Mouse (Mus musculus) limb, embryonic 15.5 days (tissue): Measurements from ENCODE around the gene Filip1l. TPM values are rescaled to one million over a fixed set of nuclear protein-coding genes. Genes with fewer than 3 reads are reported as not detected.

ENCODE experiments used
- ATAC-seq: fragments of 200-750 bp; cut with Nextera tagmentation; 2 replicates; pipeline ENCODE4 v1.8.0; 2017; ENCODE audit warnings: low read depth, moderate TSS enrichment; ENCODE audit not compliant: insufficient number of reproducible peaks, low FRiP score, low TSS enrichment
- H3K27ac ChIP-seq: fragments of 300-500 bp; sonication (generic); 2 replicates; pipeline ENCODE4 v1.5.1; 2015; ENCODE audit warnings: moderate library complexity, mild to moderate bottlenecking, inconsistent platforms
- H3K27me3 ChIP-seq: fragments of 300-500 bp; sonication (generic); 2 replicates; pipeline ENCODE4 v1.6.1; 2015; ENCODE audit warnings: inconsistent platforms
- H3K36me3 ChIP-seq: fragments of 300-500 bp; sonication (generic); 2 replicates; pipeline ENCODE4 v1.6.1; 2015; ENCODE audit warnings: inconsistent platforms
- H3K4me1 ChIP-seq: fragments of 300-500 bp; sonication (generic); 2 replicates; pipeline ENCODE4 v1.6.1; 2015; ENCODE audit warnings: inconsistent platforms
- H3K4me2 ChIP-seq: fragments of 300-500 bp; sonication (generic); 2 replicates; pipeline ENCODE4 v1.6.1; 2015; ENCODE audit warnings: mild to moderate bottlenecking, inconsistent platforms
- H3K4me3 ChIP-seq: fragments of 300-500 bp; sonication (generic); 2 replicates; pipeline ENCODE4 v1.5.1; 2015; ENCODE audit warnings: mild to moderate bottlenecking, inconsistent platforms
- H3K9ac ChIP-seq: fragments of 300-500 bp; sonication (generic); 2 replicates; pipeline ENCODE4 v1.6.1; 2015; ENCODE audit warnings: inconsistent platforms
- H3K9me3 ChIP-seq: fragments of 300-500 bp; sonication (generic); 2 replicates; pipeline ENCODE4 v1.6.1; 2016; ENCODE audit warnings: inconsistent platforms
- WGBS: fragments of 180-500 bp; shearing (Covaris S2); methylation state at CpG from one replicate; pipeline ENCODE4 v1.1.7; 2015; 5-methylcytosine and 5-hydroxymethylcytosine counted together
- polyA plus RNA-seq: library from polyadenylated mRNA; unstranded; fragments of >200 nt; fragmentation: Nextera tagmentation; extraction: Ambion mirVana; gene quantifications from 2 replicates; pipeline ENCODE4 v1.2.1, GENCODE M21; 2015

The Filip1l gene
- polyA plus RNA-seq, 1 experiment from 2014 or later, result 46.8 TPM

DNA sequence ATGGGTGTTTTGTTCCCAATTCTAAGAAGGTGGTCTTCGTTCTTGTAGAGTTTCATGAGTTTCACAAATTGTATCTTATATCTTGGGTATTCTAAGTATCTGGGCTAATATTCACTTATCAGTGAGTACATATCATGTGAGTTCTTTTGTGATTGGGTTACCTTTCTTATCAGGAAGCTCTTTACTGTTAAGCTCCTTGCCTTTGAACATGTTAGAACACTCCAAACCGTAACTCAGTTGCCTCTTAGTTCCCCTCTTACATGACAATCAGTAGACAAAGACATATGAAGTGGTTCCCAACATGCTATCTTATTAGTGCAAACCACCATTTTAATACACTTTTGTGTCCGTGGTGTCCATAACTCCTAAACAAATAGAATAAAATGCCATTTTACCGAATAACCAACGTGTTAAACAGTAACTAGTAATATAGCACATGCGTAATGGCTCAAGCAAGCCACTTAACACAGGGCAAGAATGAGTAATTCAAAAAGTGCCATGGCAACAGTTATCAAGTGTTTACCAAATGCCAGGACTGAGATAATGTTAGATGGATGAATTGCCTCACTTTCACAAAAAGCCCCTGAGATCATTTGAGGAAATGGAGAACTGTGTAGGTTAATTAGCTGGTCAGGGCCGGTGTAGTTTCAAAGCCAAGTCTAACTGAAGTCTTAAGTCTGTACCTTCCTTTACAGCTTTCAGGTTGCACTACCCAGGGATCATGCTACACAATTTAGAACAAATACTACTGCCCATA lies 215.9 kb downstream of the Filip1l start:
- peaks cover 11% of the 10 kb centered on the region for H3K4me1 ChIP-seq
- no peaks in the 10 kb centered on the region for H3K9me3 ChIP-seq
- no peak overlapping the region for H3K4me2 ChIP-seq
- no peak overlapping the region for H3K27ac ChIP-seq
- H3K4me3 ChIP-seq, result no peak overlapping the region
- peaks cover 19% of the 10 kb centered on the region; the same call in 1 of the 2 replicates for H3K36me3 ChIP-seq
- no peaks in the 10 kb centered on the region for H3K27me3 ChIP-seq
- WGBS, result 92% methylated on average over 7 of the region's 7 CpGs
- H3K9ac ChIP-seq, result no peak overlapping the region
- no peak for ATAC-seq

DNA sequence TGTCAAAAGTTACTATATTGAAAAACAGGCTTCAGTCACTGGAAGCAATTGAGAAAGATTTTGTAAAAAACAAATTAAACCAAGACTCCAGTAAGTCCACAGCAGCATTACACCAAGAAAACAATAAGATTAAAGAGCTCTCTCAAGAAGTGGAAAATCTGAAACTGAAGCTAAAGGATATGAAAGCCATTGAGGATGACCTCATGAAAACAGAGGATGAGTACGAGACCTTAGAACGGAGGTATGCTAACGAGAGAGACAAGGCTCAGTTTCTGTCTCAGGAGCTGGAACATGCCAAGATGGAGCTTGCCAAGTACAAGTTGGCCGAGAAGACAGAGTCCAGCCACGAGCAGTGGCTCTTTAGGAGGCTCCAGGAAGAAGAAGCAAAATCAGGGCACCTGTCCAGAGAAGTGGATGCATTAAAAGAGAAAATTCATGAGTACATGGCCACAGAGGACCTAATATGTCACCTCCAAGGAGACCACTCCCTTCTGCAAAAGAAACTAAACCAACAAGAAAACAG lies 218.0 kb downstream of the Filip1l start:
- no peak for ATAC-seq
- peaks cover 19% of the 10 kb centered on the region; the same call in 1 of the 2 replicates for H3K36me3 ChIP-seq
- H3K4me1 ChIP-seq, result peaks cover 11% of the 10 kb centered on the region
- H3K27ac ChIP-seq, result no peak overlapping the region
- H3K4me3 ChIP-seq, result no peak overlapping the region
- no peaks in the 10 kb centered on the region for H3K9me3 ChIP-seq
- H3K9ac ChIP-seq, result no peak overlapping the region
- WGBS, result 80% methylated on average over 5 of the region's 5 CpGs
- H3K4me2 ChIP-seq, result no peak overlapping the region
- no peaks in the 10 kb centered on the region for H3K27me3 ChIP-seq

DNA sequence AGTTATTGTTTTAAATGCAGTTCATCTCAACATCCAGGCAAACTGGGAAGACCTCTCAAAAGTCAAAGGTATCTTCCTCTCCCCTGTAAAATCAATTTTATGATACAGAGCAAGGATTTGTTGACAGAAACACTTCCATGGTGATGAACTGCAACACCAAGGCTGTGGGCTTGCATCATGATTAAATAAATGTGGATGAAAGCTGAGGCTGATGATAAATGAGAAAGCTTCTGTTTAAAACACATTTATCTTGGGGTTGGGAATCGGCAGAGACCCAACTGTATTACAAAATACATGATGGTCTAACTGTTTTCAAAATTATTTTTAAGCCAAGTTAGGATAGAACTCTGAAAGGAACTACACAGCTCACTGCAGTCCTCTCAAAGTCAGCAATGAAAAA lies 220.9 kb downstream of the Filip1l start:
- Histone ChIP-seq H3K9ac (no peak overlapping the region), H3K36me3 (peaks cover 19% of the 10 kb centered on the region; the same call in 1 of the 2 replicates), H3K9me3 (no peaks in the 10 kb centered on the region), H3K4me1 (peaks cover 11% of the 10 kb centered on the region), H3K4me3 (no peak overlapping the region), H3K27me3 (no peaks in the 10 kb centered on the region), H3K4me2 (no peak overlapping the region), H3K27ac (no peak overlapping the region)
- 71% methylated on average over 1 of the region's 1 CpGs for WGBS
- no peak for ATAC-seq

DNA sequence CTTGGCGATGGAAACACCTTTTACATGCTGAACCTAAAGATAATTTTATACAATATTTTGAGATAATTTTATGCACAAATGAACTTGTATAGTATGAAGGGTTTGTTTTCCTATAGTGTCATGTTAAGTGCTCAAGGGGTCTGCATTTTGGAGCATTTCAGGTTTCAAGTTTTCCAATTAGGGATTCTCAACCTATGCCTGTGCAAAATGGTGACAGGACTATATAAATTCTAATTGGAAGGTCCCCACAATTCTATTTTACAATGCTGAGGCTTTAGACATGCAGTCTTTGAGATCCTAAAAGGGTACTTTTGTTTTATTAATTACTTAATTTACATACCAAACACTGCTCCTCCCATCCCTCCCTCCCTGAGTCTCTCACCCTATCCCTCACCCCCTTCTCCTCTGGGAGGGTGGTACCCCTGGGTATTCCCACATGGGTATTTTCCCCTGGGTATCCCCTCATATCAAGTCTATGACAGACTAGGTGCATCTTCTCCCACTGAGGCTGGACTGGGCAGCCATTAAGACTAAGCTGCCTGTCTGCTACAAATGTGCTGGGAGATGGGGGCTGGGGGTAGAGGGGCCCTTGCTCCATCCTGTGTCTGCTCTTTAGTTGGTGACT lies 223.0 kb downstream of the Filip1l start:
- no peak overlapping the region for H3K9ac ChIP-seq
- no peaks in the 10 kb centered on the region for H3K9me3 ChIP-seq
- H3K4me2 ChIP-seq, result no peak overlapping the region
- no peak for ATAC-seq
- peaks cover 8% of the 10 kb centered on the region; the same call in 1 of the 2 replicates for H3K36me3 ChIP-seq
- no peak overlapping the region for H3K4me3 ChIP-seq
- 98% methylated on average over 1 of the region's 1 CpGs for WGBS
- no peaks in the 10 kb centered on the region for H3K27me3 ChIP-seq
- H3K4me1 ChIP-seq, result peaks cover 11% of the 10 kb centered on the region
- no peak overlapping the region for H3K27ac ChIP-seq

DNA sequence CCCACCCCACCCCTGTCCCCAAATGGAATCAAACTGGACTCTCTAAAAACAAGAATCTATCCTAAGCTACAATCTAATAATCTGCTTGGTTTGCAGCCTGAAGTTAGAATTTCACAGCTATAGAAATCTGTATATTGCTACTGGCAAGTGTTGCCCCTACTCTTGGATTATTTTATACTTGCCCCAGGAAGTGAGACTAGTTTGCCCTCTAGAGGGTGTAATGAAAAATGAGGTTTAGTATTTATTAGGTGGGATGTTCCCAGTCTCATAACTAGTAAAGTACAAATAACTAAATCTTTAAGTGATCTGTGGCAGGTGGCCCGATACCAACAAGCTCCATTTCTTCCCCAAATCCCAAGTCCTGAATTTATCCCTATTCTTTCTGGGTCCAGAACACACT lies 224.6 kb downstream of the Filip1l start:
- H3K4me2 ChIP-seq, result no peak overlapping the region
- no peak overlapping the region for H3K9ac ChIP-seq
- H3K27ac ChIP-seq, result no peak overlapping the region
- H3K9me3 ChIP-seq, result no peaks in the 10 kb centered on the region
- no peak overlapping the region for H3K4me3 ChIP-seq
- H3K4me1 ChIP-seq, result no peaks in the 10 kb centered on the region; the same call in 1 of the 2 replicates
- 77% methylated on average over 1 of the region's 1 CpGs for WGBS
- no peaks in the 10 kb centered on the region for H3K27me3 ChIP-seq
- ATAC-seq, result no peak
- H3K36me3 ChIP-seq, result no peaks in the 10 kb centered on the region

DNA sequence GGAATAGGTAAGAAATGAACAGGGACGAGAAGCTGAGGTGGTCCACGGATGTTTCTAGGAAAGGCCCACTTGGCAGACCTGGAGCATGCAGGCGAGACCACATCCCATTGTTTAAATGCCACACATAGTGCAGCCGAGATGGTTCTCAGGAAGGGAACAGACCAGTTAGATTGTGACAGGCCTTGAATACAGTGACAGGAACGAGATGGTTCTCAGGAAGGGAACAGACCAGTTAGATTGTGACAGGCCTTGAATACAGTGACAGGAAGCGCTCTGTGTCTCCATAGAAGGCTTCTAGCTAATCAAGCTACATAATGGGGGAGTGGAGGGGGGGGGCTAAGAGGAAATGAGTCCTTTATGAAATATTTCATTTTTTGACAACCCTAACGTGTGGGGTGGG lies 227.1 kb downstream of the Filip1l start:
- no peak overlapping the region for H3K4me3 ChIP-seq
- H3K4me2 ChIP-seq, result no peak overlapping the region
- no peaks in the 10 kb centered on the region for H3K9me3 ChIP-seq
- H3K9ac ChIP-seq, result no peak overlapping the region
- no peaks in the 10 kb centered on the region for H3K36me3 ChIP-seq
- H3K27ac ChIP-seq, result no peak overlapping the region
- ATAC-seq, result no peak
- no peaks in the 10 kb centered on the region for H3K4me1 ChIP-seq
- no peaks in the 10 kb centered on the region for H3K27me3 ChIP-seq
- 71% methylated on average over 7 of the region's 7 CpGs for WGBS

DNA sequence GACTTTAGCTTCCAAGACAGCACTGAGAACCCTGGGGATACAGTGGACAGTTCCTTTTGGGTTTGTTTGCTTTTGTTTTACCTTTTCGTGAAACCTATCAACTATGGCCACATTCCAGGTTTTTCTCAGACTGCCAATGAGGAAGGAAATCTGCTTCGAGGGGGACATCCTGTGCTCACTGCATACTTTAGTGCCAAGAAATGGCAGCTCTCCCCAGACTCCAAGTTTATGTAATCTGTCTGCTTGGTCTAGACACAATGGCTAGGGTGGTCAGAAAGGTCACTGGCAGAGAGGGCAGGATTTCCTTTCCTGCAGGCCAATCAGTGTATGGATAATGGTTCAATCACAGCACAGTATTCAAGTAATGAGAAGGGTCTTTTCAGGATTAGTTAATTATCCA lies 229.1 kb downstream of the Filip1l start:
- Histone ChIP-seq H3K9me3 (no peaks in the 10 kb centered on the region), H3K27ac (no peak overlapping the region), H3K4me2 (no peak overlapping the region), H3K27me3 (no peaks in the 10 kb centered on the region), H3K4me1 (no peaks in the 10 kb centered on the region), H3K36me3 (no peaks in the 10 kb centered on the region), H3K9ac (no peak overlapping the region), H3K4me3 (no peak overlapping the region)
- WGBS, result 70% methylated on average over 2 of the region's 2 CpGs
- ATAC-seq, result no peak

DNA sequence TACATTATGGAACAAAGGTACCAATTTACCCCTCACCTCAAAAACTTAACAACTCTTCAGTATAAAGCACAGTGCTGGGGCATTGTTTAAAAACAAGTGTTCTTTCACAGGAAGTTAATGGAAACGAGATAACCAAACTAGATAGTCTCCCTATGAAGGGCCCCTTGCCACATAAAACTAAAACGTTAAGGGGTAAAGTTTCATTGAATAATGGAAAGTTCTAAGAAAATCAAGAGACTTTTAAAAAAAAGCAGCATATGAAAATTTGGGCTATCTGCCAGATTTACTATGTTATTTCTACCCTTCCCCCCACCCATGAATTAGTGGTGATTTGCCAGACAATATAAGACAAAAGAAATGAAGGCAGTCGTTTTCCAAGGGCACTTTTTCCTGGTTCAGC lies 232.3 kb downstream of the Filip1l start:
- H3K9me3 ChIP-seq, result no peaks in the 10 kb centered on the region
- no peaks in the 10 kb centered on the region for H3K4me1 ChIP-seq
- H3K4me2 ChIP-seq, result no peak overlapping the region
- no peaks in the 10 kb centered on the region for H3K27me3 ChIP-seq
- 33% methylated on average over 3 of the region's 3 CpGs for WGBS
- no peak overlapping the region for H3K27ac ChIP-seq
- no peak overlapping the region for H3K9ac ChIP-seq
- no peaks in the 10 kb centered on the region for H3K36me3 ChIP-seq
- H3K4me3 ChIP-seq, result no peak overlapping the region
- no peak for ATAC-seq

DNA sequence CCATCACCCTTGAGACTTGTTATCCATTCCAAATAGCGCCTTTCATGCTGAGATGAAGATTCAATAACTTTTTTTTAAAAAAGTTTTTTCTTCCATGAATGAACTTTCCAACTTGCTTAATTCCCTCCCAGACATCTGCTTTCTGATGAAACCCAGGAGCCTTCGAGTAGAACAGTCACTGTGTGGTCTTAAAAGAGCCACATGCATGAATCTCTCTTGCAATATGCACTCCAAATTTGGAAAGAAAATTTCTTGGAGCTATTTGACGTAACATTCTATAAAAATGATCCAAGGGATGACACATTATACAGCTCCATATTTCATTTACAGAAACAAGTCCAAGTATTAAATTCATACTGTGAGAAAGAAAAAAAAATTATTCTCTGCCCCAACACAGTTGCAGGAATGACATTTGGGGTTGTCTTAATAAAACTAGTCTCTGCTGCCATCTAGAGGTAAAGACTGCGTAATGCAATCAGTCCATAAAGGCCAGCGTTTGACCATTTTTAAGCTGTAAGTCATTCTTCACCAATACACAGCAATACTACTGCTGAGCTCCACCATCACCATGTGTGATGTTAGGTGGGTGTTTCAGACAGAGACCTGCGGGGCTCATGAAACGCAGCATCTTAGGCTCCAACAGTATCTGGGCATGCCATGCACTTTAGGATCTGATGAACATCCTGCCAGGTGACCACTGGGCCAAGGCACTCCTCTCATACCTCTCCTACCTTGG lies 240.7 kb downstream of the Filip1l start:
- no peaks in the 10 kb centered on the region for H3K36me3 ChIP-seq
- no peak overlapping the region for H3K9ac ChIP-seq
- no peak overlapping the region for H3K27ac ChIP-seq
- ATAC-seq, result no peak
- no peak overlapping the region for H3K4me3 ChIP-seq
- H3K4me2 ChIP-seq, result no peak overlapping the region
- H3K27me3 ChIP-seq, result no peaks in the 10 kb centered on the region
- no peaks in the 10 kb centered on the region for H3K9me3 ChIP-seq
- WGBS, result 30% methylated on average over 7 of the region's 7 CpGs
- no peaks in the 10 kb centered on the region for H3K4me1 ChIP-seq

DNA sequence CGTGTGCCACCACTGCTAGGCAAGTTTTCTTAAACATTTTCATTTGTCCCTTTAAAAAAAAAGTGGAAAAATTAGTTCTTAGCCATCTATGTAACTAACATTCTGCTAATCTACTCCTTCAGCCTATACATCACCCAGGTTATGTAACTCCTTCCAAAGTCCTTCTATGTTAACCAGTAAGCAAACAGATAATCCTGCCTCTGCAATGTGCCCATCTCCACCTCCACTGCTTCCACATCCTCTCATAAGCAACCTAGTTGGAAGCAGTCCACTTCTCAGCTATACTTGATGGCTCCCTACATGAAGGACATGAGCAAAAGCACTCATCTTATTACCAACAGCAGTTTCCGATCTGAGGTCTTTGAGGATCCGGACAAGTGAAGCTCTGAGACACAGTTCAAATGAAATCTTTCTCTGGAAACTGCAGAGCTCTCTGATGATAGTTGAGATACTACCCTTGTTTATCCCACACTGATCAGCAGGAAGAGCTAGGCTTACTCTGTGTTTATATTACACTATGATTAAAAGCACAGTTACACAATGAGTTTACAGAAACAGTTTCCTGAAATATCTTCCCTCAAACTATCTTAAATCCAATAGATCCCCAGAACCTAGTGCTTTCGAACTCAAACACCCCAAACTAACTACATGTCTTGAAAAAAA lies 244.5 kb downstream of the Filip1l start:
- H3K4me1 ChIP-seq, result no peaks in the 10 kb centered on the region
- WGBS, result 84% methylated on average over 4 of the region's 4 CpGs
- ATAC-seq, result no peak

DNA sequence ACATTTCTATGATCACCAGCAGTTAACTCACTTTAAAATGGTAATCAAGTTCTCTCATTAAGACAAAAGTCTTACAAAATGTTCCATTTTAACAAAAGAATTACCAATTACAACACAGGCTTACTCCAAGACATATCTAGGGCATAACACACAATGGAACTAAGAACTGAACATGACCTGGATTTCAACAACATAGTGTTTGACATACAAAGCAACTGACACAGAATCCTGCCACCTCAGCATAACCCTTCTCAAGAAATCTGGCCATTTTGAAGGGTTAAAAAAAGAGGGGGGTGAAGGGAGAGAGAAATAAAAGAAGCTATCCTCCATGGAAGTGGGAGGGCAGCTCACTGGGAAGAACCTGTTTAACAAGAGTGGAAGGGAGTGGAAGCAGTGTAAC lies 248.1 kb downstream of the Filip1l start:
- H3K4me2 ChIP-seq, result no peak overlapping the region
- no peak overlapping the region for H3K27ac ChIP-seq
- H3K36me3 ChIP-seq, result no peaks in the 10 kb centered on the region
- ATAC-seq, result no peak
- no peak overlapping the region for H3K9ac ChIP-seq
- H3K27me3 ChIP-seq, result no peaks in the 10 kb centered on the region
- no peak overlapping the region for H3K4me3 ChIP-seq
- 0 out of 2 replicates have a peak, but pooled peaks cover under 1% of the 10 kb centered on the region for H3K4me1 ChIP-seq
- H3K9me3 ChIP-seq, result no peaks in the 10 kb centered on the region

More for the DNA sequence above, 244.5 kb downstream of the Filip1l start:
- Histone ChIP-seq H3K27ac (no peak overlapping the region), H3K36me3 (no peaks in the 10 kb centered on the region), H3K4me3 (no peak overlapping the region), H3K27me3 (no peaks in the 10 kb centered on the region), H3K9me3 (no peaks in the 10 kb centered on the region), H3K4me2 (no peak overlapping the region), H3K9ac (no peak overlapping the region)
